Mouse (Mus musculus): ENCODE measurements around the gene Plekhd1.

Gene Plekhd1

GRCm38 (mm10) chr12:80757751-80758558, 65.6 kb downstream of the Plekhd1 start:
- peak; percentile 79 for DNase-seq

- DNase-seq: peak; percentile 56
Observed at GRCm38 (mm10) chr12:80758559-80759386, 66.4 kb downstream of the Plekhd1 start.

GRCm38 (mm10) chr12:80759387-80759712, 67.0 kb downstream of the Plekhd1 start:
- no peak for DNase-seq

GRCm38 (mm10) chr12:80759713-80760395, 67.5 kb downstream of the Plekhd1 start:
- peak; percentile 24 for DNase-seq

GRCm38 (mm10) chr12:80760396-80760801, 68.0 kb downstream of the Plekhd1 start, which contains the start of gene Ccdc177:
Gene Ccdc177 (minus strand): TSS chr12:80760687.
- peak; percentile 93 for DNase-seq

- no peak for DNase-seq
Observed at GRCm38 (mm10) chr12:80762982-80763381, 70.6 kb downstream of the Plekhd1 start.

GRCm38 (mm10) chr12:80764116-80764515, 71.7 kb downstream of the Plekhd1 start:
- no peak for DNase-seq

GRCm38 (mm10) chr12:80769697-80770096, 77.3 kb downstream of the Plekhd1 start:
- DNase-seq: peak; percentile 86

All from thymus, postnatal 4 days (tissue).